Mouse (Mus musculus) heart, embryonic 13.5 days (tissue): ENCODE measurements around the gene Ppil6. TPM values are rescaled to one million over a fixed set of nuclear protein-coding genes. Genes with fewer than 3 reads are reported as not detected.

Source experiments
- ATAC-seq: fragments of 200-750 bp; cut with Nextera tagmentation; 2 replicates; pipeline ENCODE4 v1.8.0; 2017; ENCODE audit warnings: moderate TSS enrichment; ENCODE audit not compliant: insufficient number of reproducible peaks, low FRiP score, low TSS enrichment; ENCODE audit errors: extremely low read depth
- H3K27ac ChIP-seq: fragments of 300-500 bp; sonication (generic); replicated peaks from 2 replicates; pipeline ENCODE4 v1.5.1; 2015; ENCODE audit warnings: moderate library complexity, mild to moderate bottlenecking, inconsistent platforms
- H3K27me3 ChIP-seq: fragments of 300-500 bp; sonication (generic); replicated peaks from 2 replicates; pipeline ENCODE4 v1.6.1; 2015; ENCODE audit warnings: mild to moderate bottlenecking, inconsistent platforms
- H3K36me3 ChIP-seq: fragments of 300-500 bp; sonication (generic); 2 replicates; pipeline ENCODE4 v1.6.1; 2015; ENCODE audit warnings: mild to moderate bottlenecking, inconsistent platforms
- H3K4me1 ChIP-seq: fragments of 300-500 bp; sonication (generic); 2 replicates; pipeline ENCODE4 v1.6.1; 2015; ENCODE audit warnings: inconsistent platforms
- H3K4me2 ChIP-seq: fragments of 300-500 bp; sonication (generic); 2 replicates; pipeline ENCODE4 v1.6.1; 2015; ENCODE audit warnings: inconsistent platforms, mild to moderate bottlenecking, moderate library complexity
- H3K4me3 ChIP-seq: fragments of 300-500 bp; sonication (generic); 2 replicates; pipeline ENCODE4 v1.5.1; 2015; ENCODE audit warnings: moderate library complexity, mild to moderate bottlenecking, inconsistent platforms
- H3K9ac ChIP-seq: fragments of 300-500 bp; sonication (generic); 2 replicates; pipeline ENCODE4 v1.6.1; 2015; ENCODE audit warnings: inconsistent platforms, mild to moderate bottlenecking, moderate library complexity
- H3K9me3 ChIP-seq: fragments of 300-500 bp; sonication (generic); 2 replicates; pipeline ENCODE4 v1.6.1; 2016; ENCODE audit warnings: inconsistent platforms
- whole genome bisulfite sequencing: fragments of 180-500 bp; shearing (Covaris S2); methylation state at CpG from one replicate; pipeline ENCODE4 v1.1.7; 2015; ENCODE audit warnings: mixed read lengths; 5-methylcytosine and 5-hydroxymethylcytosine counted together
- polyA plus RNA-seq: library from polyadenylated mRNA; unstranded; fragments of >200 nt; fragmentation: Nextera tagmentation; extraction: Ambion mirVana; gene quantifications from 2 replicates; pipeline ENCODE4 v1.2.1, GENCODE M21; 2015

The Ppil6 gene
- polyA plus RNA-seq, 1 experiment from 2014 or later: 1.3 TPM

- WGBS: 91% methylated on average over 1 of the region's 1 CpGs
- H3K27me3 ChIP-seq: no peaks in the 10 kb centered on the region
- H3K36me3 ChIP-seq: peaks cover 67% of the 10 kb centered on the region
- H3K4me1 ChIP-seq: no peaks in the 10 kb centered on the region
- H3K27ac ChIP-seq: no peak overlapping the region
- ATAC-seq: no peak
- H3K9ac ChIP-seq: no peak overlapping the region
- no peaks in the 10 kb centered on the region for H3K9me3 ChIP-seq
- H3K4me2 ChIP-seq: no peak overlapping the region
- no peak overlapping the region for H3K4me3 ChIP-seq
Observed at GRCm38 (mm10) chr10:41536714-41537113, 46.5 kb downstream of the Ppil6 start.

- H3K27ac ChIP-seq: no peak overlapping the region
- no peak overlapping the region for H3K4me3 ChIP-seq
- H3K4me1 ChIP-seq: no peaks in the 10 kb centered on the region
- H3K27me3 ChIP-seq: no peaks in the 10 kb centered on the region
- WGBS: 94% methylated on average over 4 of the region's 4 CpGs
- no peak overlapping the region for H3K9ac ChIP-seq
- peaks cover 65% of the 10 kb centered on the region for H3K36me3 ChIP-seq
- H3K9me3 ChIP-seq: no peaks in the 10 kb centered on the region
- no peak for ATAC-seq
- H3K4me2 ChIP-seq: no peak overlapping the region
Observed at GRCm38 (mm10) chr10:41537226-41537982, 47.2 kb downstream of the Ppil6 start.

DNA sequence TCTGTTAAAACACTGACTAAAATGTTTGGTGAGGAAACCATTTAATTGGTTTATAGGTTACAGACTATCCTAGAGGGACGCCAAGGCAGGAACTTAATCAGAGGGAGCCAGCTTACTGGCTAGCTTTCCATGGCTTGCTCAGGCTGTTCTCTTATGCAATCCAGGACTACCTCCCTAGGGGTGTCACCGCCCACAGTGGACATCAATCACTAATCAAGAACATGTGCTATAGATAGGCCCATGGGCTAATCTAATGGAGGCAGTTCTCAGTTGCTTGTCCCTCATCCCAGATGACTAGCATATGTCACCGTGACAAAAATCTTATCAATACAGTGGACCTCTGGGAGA lies 47.7 kb downstream of the Ppil6 start:
- Histone ChIP-seq H3K4me3 (no peak overlapping the region), H3K27me3 (no peaks in the 10 kb centered on the region), H3K4me1 (no peaks in the 10 kb centered on the region), H3K9ac (no peak overlapping the region), H3K9me3 (no peaks in the 10 kb centered on the region), H3K27ac (no peak overlapping the region), H3K4me2 (no peak overlapping the region), H3K36me3 (peaks cover 59% of the 10 kb centered on the region)
- WGBS: 85% methylated on average over 3 of the region's 3 CpGs
- no peak for ATAC-seq

GRCm38 (mm10) chr10:41538986-41539385 lies 48.7 kb downstream of the Ppil6 start:
- no peak for ATAC-seq
- no peaks in the 10 kb centered on the region for H3K4me1 ChIP-seq
- peaks cover 49% of the 10 kb centered on the region for H3K36me3 ChIP-seq
- WGBS: 87% methylated on average over 4 of the region's 4 CpGs
- no peak overlapping the region for H3K27ac ChIP-seq
- H3K4me3 ChIP-seq: no peak overlapping the region
- no peaks in the 10 kb centered on the region for H3K9me3 ChIP-seq
- H3K27me3 ChIP-seq: no peaks in the 10 kb centered on the region
- H3K9ac ChIP-seq: no peak overlapping the region
- H3K4me2 ChIP-seq: no peak overlapping the region

DNA sequence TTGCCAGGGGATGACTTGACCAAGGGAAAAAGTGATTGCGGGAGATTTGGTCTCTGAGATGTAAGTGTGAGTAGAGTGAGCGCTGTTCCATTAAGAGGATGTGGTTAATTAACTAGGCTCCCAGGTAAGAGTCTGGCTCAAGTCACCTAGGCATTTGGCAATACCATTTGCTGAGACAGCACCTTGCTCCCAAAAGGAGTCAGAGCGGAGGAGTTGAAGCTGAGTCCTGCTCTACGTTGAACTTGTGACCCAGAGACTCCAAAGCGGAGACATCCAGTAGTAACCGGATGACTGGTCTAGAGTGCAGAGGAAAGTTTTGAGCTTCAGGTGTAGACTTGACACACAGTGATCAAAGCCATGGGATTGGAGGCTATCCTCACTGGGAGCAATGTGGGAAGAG lies 51.8 kb downstream of the Ppil6 start:
- H3K9me3 ChIP-seq: no peaks in the 10 kb centered on the region
- H3K4me2 ChIP-seq: no peak overlapping the region
- H3K36me3 ChIP-seq: peaks cover 18% of the 10 kb centered on the region
- H3K9ac ChIP-seq: no peak overlapping the region
- H3K4me1 ChIP-seq: peaks cover 16% of the 10 kb centered on the region
- H3K27me3 ChIP-seq: no peaks in the 10 kb centered on the region
- no peak for ATAC-seq
- WGBS: 91% methylated on average over 6 of the region's 6 CpGs
- no peak overlapping the region for H3K27ac ChIP-seq
- no peak overlapping the region for H3K4me3 ChIP-seq

GRCm38 (mm10) chr10:41543439-41543838 lies 53.2 kb downstream of the Ppil6 start:
- H3K4me1 ChIP-seq: peaks cover 16% of the 10 kb centered on the region
- no peak overlapping the region for H3K9ac ChIP-seq
- no peak overlapping the region for H3K4me3 ChIP-seq
- no peaks in the 10 kb centered on the region for H3K27me3 ChIP-seq
- H3K36me3 ChIP-seq: peaks cover 7% of the 10 kb centered on the region
- H3K4me2 ChIP-seq: no peak overlapping the region
- H3K27ac ChIP-seq: no peak overlapping the region
- 70% methylated on average over 4 of the region's 4 CpGs for WGBS
- H3K9me3 ChIP-seq: no peaks in the 10 kb centered on the region
- no peak for ATAC-seq

DNA sequence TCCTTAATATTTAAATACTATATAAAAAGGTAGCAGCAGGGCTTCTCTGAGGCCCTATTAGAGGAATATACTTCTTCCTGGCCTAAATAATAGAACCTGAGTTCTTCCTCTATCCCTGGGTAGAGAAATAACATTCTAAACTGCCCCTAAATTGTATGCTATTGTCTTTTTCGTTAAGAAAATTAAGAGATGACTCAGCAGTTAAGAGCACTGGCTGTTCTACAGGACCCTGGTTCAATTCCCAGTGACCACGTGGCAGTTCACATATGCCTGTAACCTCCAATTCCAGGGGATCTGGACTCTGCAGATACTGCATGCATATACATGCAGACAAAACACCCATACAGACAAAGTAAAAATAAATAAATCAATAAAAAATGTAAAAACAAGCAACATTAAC lies 53.6 kb downstream of the Ppil6 start:
- no peak overlapping the region for H3K4me3 ChIP-seq
- no peak overlapping the region for H3K4me2 ChIP-seq
- no peak for ATAC-seq
- 68% methylated on average over 2 of the region's 2 CpGs for WGBS
- no peaks in the 10 kb centered on the region for H3K27me3 ChIP-seq
- peaks cover under 1% of the 10 kb centered on the region; the same call in 1 of the 2 replicates for H3K9me3 ChIP-seq
- H3K9ac ChIP-seq: no peak overlapping the region
- H3K36me3 ChIP-seq: peaks cover 6% of the 10 kb centered on the region
- H3K27ac ChIP-seq: no peak overlapping the region
- H3K4me1 ChIP-seq: peaks cover 16% of the 10 kb centered on the region

DNA sequence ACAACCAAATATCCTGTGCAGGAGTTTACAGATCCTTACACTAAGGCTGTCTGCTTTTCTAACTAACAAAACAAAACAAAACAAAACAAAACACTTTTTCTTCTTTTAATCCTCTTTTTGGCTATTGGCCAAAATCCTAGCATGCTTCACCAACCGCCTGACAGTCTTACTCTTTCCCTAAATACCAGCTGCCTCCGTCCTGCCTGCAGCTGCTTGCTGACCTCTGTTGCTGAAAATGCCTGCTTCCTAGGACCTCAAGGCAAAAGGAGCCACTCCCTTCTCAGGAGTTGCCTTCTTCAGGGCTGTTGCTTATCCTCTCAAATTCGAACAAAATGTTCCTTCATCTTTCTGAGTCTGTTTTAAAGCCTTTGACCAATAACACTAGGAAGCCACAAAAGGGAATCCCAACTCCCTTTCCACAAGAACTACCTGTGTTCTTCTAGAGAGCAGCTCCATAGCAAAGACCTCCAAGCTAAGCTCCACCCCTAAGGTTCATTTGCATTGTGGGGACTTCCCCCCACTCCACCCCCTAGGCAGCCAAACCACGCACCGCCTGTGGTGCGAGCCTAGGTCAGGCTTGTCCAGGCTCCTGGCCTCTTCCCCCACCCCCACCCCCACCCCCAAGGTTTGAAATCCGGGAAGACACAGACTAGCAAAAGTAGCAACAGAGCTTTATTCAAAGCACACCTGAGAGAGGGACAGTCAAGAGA lies 54.4 kb downstream of the Ppil6 start:
- 9% methylated on average over 7 of the region's 7 CpGs for WGBS
- no peak overlapping the region for H3K27ac ChIP-seq
- H3K9ac ChIP-seq: 0 out of 2 replicates have a peak overlapping the region, but pooled peaks have one; percentile 15
- peaks cover 4% of the 10 kb centered on the region for H3K36me3 ChIP-seq
- peak overlapping the region; percentile 13; the same call in 1 of the 2 replicates for H3K4me2 ChIP-seq
- peaks cover 6% of the 10 kb centered on the region for H3K9me3 ChIP-seq
- peaks cover 16% of the 10 kb centered on the region for H3K4me1 ChIP-seq
- no peak overlapping the region for H3K4me3 ChIP-seq
- no peaks in the 10 kb centered on the region for H3K27me3 ChIP-seq
- no peak for ATAC-seq

- no peak overlapping the region for H3K27ac ChIP-seq
- 0 out of 2 replicates have a peak overlapping the region, but pooled peaks have one; percentile 13 for H3K4me2 ChIP-seq
- H3K4me1 ChIP-seq: peaks cover 16% of the 10 kb centered on the region
- no peak overlapping the region for H3K4me3 ChIP-seq
- H3K27me3 ChIP-seq: no peaks in the 10 kb centered on the region
- peaks cover 4% of the 10 kb centered on the region; the same call in 1 of the 2 replicates for H3K36me3 ChIP-seq
- ATAC-seq: no peak
- peaks cover 6% of the 10 kb centered on the region for H3K9me3 ChIP-seq
- WGBS: 49% methylated on average over 7 of the region's 7 CpGs
- H3K9ac ChIP-seq: no peak overlapping the region
Observed at GRCm38 (mm10) chr10:41545224-41545755, 55.1 kb downstream of the Ppil6 start.

GRCm38 (mm10) chr10:41546396-41547165 lies 56.3 kb downstream of the Ppil6 start:
- Histone ChIP-seq H3K4me3 (no peak overlapping the region), H3K4me1 (peaks cover 16% of the 10 kb centered on the region), H3K36me3 (peaks cover 4% of the 10 kb centered on the region; the same call in 1 of the 2 replicates), H3K4me2 (no peak overlapping the region), H3K9ac (no peak overlapping the region), H3K27me3 (no peaks in the 10 kb centered on the region), H3K9me3 (peaks cover 6% of the 10 kb centered on the region), H3K27ac (no peak overlapping the region)
- no peak for ATAC-seq
- 55% methylated on average over 13 of the region's 13 CpGs for WGBS

DNA sequence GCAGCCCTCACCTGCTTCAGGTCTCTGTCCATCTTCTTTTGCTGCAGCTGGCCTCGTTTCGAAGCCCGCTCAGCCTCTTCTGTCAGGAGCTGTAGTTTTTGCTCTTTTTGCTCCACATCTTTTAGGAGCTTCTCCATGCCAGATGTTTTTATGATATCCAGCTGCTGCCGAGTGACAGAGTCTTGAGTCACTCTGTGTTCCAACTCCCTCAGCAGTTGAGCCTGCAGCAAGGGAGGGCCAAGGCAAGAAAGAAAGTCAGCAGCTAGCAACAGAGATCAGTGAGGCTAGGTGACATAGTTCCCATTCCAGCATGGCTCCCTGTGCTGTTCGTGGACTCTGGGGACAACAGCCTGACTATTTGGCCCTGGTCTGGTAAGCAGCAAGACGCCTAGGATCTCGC lies 60.5 kb downstream of the Ppil6 start:
- no peak overlapping the region for H3K9ac ChIP-seq
- peaks cover 4% of the 10 kb centered on the region; the same call in 1 of the 2 replicates for H3K36me3 ChIP-seq
- no peak overlapping the region for H3K4me3 ChIP-seq
- no peaks in the 10 kb centered on the region for H3K27me3 ChIP-seq
- H3K4me2 ChIP-seq: no peak overlapping the region
- H3K27ac ChIP-seq: no peak overlapping the region
- ATAC-seq: no peak
- WGBS: 78% methylated on average over 7 of the region's 7 CpGs
- peaks cover 21% of the 10 kb centered on the region for H3K4me1 ChIP-seq
- peaks cover 6% of the 10 kb centered on the region for H3K9me3 ChIP-seq
